Mouse (Mus musculus): Measurements from ENCODE around the gene 2010111I01Rik. TPM values are rescaled to one million over a fixed set of nuclear protein-coding genes. Genes with fewer than 3 reads are reported as not detected.

2010111I01Rik gene
- total RNA-seq, 4 experiments from 2014 or later: 88.7 to 271 (median 175) TPM

GRCm38 (mm10) chr13:63246332-63246940, 281.7 kb downstream of the 2010111I01Rik start:
- DNase-seq: no peak

DNA sequence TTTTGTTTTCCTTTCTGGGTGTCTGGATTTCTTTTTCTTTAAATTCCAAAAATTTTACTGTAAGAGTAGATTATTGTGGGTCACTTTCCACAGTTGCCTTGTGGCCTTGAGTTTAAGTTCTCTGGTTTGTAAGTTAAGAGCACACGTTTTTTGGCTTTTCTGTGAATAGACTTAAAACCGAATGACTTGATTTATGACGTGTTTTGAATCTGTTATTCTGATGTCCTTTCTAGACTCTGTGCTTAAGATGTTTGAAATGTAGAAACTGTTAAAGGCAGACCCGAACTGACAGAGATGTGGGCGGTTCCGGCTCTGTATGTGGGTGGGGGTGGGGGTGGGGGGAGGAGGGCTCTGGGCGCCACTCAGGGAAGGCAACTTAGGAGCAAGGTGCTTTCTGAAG, 282.3 kb downstream of the 2010111I01Rik start:
- DNase-seq: no peak

GRCm38 (mm10) chr13:63247631-63248030, 282.9 kb downstream of the 2010111I01Rik start:
- DNase-seq: no peak

DNA sequence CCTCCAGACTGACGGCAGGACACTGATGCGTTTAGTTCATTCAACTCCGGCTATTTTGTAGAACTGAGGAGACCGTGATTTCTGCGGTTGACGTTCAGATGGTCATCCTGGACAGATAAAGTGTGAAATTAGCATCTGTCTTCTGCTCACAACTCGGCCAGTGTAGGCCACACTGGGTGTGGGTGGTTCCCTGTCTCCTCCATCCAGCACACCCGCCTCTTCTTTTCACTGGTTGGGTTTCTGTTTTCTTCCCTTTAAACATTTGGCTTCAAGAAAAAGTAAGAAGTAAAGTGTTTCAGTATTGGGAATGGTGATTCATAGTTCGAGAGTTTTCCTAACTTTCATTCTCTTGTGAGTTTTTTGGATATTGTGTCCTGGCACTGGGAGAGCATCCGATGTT, 283.6 kb downstream of the 2010111I01Rik start:
- no peak for DNase-seq

GRCm38 (mm10) chr13:63249171-63249570, 284.5 kb downstream of the 2010111I01Rik start:
- DNase-seq: no peak

- DNase-seq: no peak
Measured at GRCm38 (mm10) chr13:63249741-63250431, 285.2 kb downstream of the 2010111I01Rik start.

DNA sequence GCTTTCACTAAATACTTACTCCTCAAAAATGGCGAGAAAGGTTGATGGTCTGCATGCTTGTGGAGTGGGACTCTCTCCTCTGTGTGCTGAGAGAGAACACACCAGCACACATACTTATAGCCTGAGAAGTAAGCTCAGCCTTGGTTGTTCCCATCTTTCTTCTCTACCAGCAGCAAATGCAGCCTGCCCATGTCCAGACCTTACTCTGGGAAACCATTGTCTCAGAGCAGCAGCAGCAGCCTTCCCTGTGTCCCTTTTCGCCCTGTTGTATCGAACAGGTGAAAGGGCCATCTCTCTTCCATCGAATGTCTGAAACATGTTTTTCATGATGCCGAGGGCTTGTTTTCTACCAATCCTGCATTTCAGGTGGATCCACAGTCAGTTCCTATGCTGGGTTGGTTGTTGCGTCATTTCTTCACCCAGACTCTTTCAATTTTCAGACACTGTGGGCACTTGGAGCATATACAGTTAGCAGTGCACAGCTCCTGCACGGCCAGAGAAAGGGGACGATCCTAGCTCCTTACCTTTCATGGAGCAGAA, 285.8 kb downstream of the 2010111I01Rik start:
- no peak for DNase-seq

- no peak for DNase-seq
Measured at GRCm38 (mm10) chr13:63251118-63251889, 286.6 kb downstream of the 2010111I01Rik start.

- no peak for DNase-seq
Measured at GRCm38 (mm10) chr13:63252295-63253010, 287.8 kb downstream of the 2010111I01Rik start.

GRCm38 (mm10) chr13:63253147-63253546, 288.5 kb downstream of the 2010111I01Rik start:
- DNase-seq: no peak

GRCm38 (mm10) chr13:63253886-63254636, 289.4 kb downstream of the 2010111I01Rik start:
- DNase-seq: no peak

DNA sequence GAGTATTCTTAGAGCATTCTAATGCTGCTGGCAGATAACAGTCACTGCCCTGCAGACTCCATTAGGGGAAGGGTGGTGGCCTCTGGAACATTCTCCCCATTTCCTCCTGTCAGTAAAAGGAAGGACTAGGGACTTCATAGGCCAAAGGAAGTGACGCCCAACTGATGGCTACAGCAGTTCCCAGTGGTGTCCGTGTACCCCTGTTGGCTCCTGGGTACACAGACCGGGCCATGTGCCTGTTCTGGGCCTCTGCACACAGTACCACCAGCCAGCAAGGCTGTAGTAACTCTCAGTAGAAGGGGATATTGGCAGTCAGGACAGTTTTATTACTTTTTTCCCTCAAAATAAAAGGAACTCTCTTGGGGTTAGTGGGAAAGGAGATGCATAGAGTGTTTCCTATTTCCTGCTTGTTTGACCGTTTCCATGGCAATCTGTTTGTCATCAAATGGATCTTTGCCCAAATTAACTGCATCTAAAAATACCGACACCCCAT, 290.9 kb downstream of the 2010111I01Rik start:
- DNase-seq: no peak

DNA sequence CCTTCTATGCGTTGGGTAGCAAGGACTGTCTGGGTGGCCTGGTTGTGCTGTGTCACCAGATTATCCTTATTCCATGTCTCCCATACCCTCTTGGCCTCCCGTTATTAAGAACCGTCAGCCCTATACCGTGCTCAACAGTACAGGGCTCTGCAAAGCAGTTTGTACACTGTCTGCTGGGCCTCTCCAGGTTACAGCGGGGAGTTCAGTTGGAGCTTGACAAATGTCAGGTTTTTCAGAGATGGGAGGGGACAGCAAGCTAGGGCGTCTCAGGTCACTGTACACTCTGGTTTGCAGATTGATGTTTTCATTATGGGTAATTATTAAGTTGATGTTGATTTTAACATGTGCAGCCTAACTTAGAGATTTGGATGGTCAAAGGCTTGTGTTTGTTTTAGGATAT, 291.5 kb downstream of the 2010111I01Rik start:
- DNase-seq: no peak

- DNase-seq: no peak
Measured at GRCm38 (mm10) chr13:63256807-63257206, 292.1 kb downstream of the 2010111I01Rik start.

GRCm38 (mm10) chr13:63258167-63258582, 293.5 kb downstream of the 2010111I01Rik start:
- DNase-seq: no peak

DNA sequence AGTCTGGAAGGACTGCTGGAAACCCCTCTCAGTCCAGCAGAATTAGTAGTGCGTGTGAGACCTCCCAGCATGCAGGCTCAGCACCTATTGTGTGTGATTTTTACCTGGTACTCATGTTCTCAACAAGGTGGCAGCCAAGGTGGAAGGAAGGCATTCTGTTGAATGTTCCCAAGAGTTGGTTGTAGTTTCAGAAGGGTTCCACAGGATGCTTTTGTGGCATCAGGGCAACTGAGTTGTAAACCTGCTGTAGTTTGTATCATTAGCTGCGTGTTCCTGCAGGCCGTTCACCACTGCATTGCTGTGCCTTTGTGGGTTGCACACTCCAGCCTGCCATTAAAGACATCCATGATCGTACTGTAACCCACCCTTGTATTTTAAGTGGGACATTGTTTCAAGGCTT, 294.0 kb downstream of the 2010111I01Rik start:
- DNase-seq: no peak

DNA sequence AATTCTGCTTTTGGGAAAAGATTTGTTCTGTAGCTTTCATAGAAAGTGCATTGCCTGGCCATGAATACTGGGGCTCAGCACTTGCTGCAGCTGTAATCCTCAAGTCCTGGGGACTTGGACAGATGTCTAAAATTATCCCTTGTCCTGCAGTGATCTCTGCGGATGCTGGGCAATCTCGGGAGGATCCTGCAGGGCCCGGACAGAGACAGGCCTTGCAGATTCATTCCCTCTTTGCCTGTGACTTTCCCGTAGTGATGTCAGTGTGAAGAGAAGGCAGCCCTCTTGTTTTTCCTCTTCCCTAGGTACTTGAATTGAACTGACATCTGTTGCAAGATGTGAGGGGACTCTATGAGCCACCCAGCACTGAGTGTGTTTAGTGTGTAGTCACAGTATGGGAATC, 295.4 kb downstream of the 2010111I01Rik start:
- no peak for DNase-seq

DNA sequence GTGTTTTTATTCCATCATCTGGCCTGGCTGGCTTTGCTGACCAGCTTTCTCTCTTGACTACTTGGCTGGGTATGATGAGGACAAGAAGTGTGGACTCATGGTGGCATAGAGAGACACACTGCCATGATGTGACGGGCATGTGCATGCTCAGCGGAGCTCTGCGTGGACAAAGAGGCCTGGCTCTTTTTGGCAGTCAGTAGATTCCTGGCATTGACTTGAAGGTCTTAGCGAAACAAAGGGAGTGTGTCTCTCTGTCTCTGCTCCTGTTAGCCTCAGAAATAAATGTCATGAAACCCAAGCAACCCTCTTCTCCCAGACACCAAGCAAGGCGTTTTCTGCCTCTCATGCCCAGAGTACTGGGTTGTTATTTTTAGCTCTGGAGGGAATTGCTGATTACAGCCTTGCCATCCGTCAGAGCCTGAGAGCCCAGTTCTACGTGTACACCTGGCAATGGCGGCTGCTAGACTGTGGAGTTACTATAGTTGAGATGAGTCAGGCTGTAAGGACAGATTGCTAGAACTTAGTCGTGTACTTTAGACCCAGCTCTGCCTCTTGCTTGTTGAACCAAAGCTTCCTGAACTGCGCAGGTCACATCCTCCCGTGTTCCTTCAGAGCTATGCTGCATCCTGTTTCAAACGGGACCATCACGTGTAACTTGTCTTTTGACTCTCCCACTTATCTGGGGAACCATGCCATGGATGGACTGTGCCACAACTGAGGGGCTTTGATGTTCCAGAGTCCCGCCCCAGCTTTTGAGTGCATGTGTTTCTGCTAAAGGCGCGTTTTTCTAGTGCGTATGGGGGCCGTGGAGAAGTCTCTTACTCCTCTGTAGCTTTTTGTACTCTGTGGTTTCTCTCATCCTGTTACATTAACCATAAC, 296.3 kb downstream of the 2010111I01Rik start:
- no peak for DNase-seq

- no peak for DNase-seq
Measured at GRCm38 (mm10) chr13:63261676-63262075, 297.0 kb downstream of the 2010111I01Rik start.

GRCm38 (mm10) chr13:63262168-63262957, 297.7 kb downstream of the 2010111I01Rik start:
- no peak for DNase-seq
